Mouse (Mus musculus) lung, postnatal 0 days (tissue): ENCODE data around the gene Tmem267.

Source experiments
- CTCF ChIP-seq: IDR thresholded peaks from 2 replicates; pipeline ENCODE4 v1.5.1; 2016; ENCODE audit warnings: antibody characterized with exemption, mild to moderate bottlenecking
- EP300 ChIP-seq: IDR thresholded peaks from 2 replicates; pipeline ENCODE4 v1.6.1; 2016; ENCODE audit warnings: antibody characterized with exemption, mild to moderate bottlenecking, control low read depth

DNA sequence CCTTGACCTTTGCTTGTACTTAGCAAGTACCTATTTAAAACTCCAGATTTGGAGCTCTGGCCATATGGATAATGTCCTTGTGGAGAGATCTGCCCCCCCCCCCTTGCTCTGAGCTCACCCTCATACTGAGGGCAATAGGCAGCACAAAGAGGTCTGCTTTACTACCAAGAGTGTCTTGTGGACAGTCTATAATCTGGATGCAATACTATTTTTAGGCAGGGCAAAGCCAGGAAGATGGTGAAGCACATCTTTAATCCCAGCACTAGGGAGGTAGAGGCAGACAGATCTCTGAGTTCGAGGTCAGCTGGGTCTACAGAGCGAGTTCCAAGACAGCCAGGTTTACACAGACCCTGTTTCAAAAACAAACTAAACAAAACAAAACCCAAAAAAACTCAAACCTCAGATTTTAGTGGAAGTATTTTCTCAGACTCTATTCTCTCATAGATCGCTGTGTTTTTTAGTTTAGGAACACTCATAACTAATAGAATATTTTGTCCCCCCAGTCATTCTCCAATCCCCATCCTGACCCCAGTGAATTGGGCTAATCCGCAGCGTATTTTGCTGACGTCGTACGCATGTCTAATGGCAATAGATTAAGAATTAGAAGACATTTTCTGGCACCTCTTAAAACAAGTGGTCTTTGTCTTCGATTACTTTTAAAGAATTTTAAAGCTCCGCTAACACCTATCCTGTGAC, 25.8 kb upstream of the Tmem267 start:
- TF ChIP-seq CTCF (no peak), EP300 (no peak)
